Mouse (Mus musculus) brain, embryonic 14.5 days (tissue): ENCODE results near the gene Atp5g1. TPM values are rescaled to one million over a fixed set of nuclear protein-coding genes. Genes with fewer than 3 reads are reported as not detected.
"Not testable (repeated sequence)": the region's sequence is repeated elsewhere in the genome, so short reads cannot be mapped to it uniquely, and the experiment has no call there.

ENCODE experiments used
- DNase-seq: peaks from one replicate; pipeline ENCODE4 v3.0.0-alpha.2; 2011; ENCODE audit warnings: low read depth
- CTCF ChIP-seq: fragments of 200-500 bp; IDR thresholded peaks from 2 replicates; pipeline ENCODE4 v1.5.1; 2012; ENCODE audit warnings: inconsistent platforms, mild to moderate bottlenecking, moderate library complexity, borderline replicate concordance; ENCODE audit not compliant: insufficient read depth, insufficient read length; ENCODE audit errors: extremely low read depth
- POLR2A ChIP-seq: fragments of 200-500 bp; IDR thresholded peaks from 2 replicates; pipeline ENCODE4 v1.6.1; 2012; ENCODE audit warnings: mild to moderate bottlenecking, inconsistent platforms, borderline replicate concordance; ENCODE audit not compliant: poor library complexity, insufficient read depth, insufficient read length, severe bottlenecking; ENCODE audit errors: extremely low read depth
- polyA plus RNA-seq: library from polyadenylated mRNA; depleted of rRNA; stranded (reverse); fragments of >200 nt; gene quantifications from 2 replicates; pipeline ENCODE4 v1.2.3, GENCODE M21; 2012; rRNA removed

Atp5g1 gene
- 312 and 344 TPM in 2 replicates for polyA plus RNA-seq

- TF ChIP-seq CTCF, result no peak
- TF ChIP-seq POLR2A, result peak; percentile 61; the same call in 1 of the 2 replicates
- DNase-seq, result peak; percentile 100
Observed at GRCm38 (mm10) chr11:96075509-96076220, at the start of gene Atp5g1. Gene Atp5g1 (minus strand): TSS chr11:96075670.

GRCm38 (mm10) chr11:96124052-96124914 is 48.8 kb upstream of the Atp5g1 start:
- TF ChIP-seq CTCF (no peak), POLR2A (no peak)
- DNase-seq, result peak; percentile 56

- not testable (repeated sequence) for DNase-seq
Observed at GRCm38 (mm10) chr11:96122806-96123205, 47.3 kb upstream of the Atp5g1 start.

- no peak for TF ChIP-seq POLR2A
- TF ChIP-seq CTCF, result no peak
- no peak for DNase-seq
Observed at GRCm38 (mm10) chr11:96119401-96119800, 43.9 kb upstream of the Atp5g1 start.

GRCm38 (mm10) chr11:96116925-96117324 is 41.5 kb upstream of the Atp5g1 start:
- DNase-seq, result not testable (repeated sequence)

GRCm38 (mm10) chr11:96116116-96116515 is 40.6 kb upstream of the Atp5g1 start:
- TF ChIP-seq CTCF, result no peak
- no peak for TF ChIP-seq POLR2A
- no peak for DNase-seq

- TF ChIP-seq CTCF (no peak), POLR2A (no peak)
- no peak for DNase-seq
Observed at GRCm38 (mm10) chr11:96115416-96115815, 39.9 kb upstream of the Atp5g1 start.

GRCm38 (mm10) chr11:96114077-96114476 is 38.6 kb upstream of the Atp5g1 start:
- TF ChIP-seq CTCF (no peak), POLR2A (no peak)
- DNase-seq, result no peak

- DNase-seq, result no peak
- TF ChIP-seq CTCF (peak; percentile 11; the same call in 1 of the 2 replicates), POLR2A (no peak)
Observed at GRCm38 (mm10) chr11:96111751-96112150, 36.3 kb upstream of the Atp5g1 start, which contains the start of gene Calcoco2. Gene Calcoco2 (minus strand): TSS chr11:96111964.

- not testable (repeated sequence) for DNase-seq
Observed at GRCm38 (mm10) chr11:96110950-96111349, 35.5 kb upstream of the Atp5g1 start.

GRCm38 (mm10) chr11:96108376-96108775 is 32.9 kb upstream of the Atp5g1 start:
- TF ChIP-seq CTCF (no peak), POLR2A (no peak)
- DNase-seq, result no peak

GRCm38 (mm10) chr11:96093361-96093760 is 17.9 kb upstream of the Atp5g1 start:
- peak; percentile 47 for DNase-seq
- TF ChIP-seq POLR2A (no peak), CTCF (peak; percentile 86; the same call in 1 of the 2 replicates)
